Mouse (Mus musculus) induced T-regulatory cell, adult 2 months (primary cell): ENCODE data around the gene Gm19935.

Experiments used
- DNase-seq: peaks from one replicate; pipeline ENCODE4 v3.0.0-alpha.2; 2012; ENCODE audit warnings: low read depth

The Gm19935 gene

DNA sequence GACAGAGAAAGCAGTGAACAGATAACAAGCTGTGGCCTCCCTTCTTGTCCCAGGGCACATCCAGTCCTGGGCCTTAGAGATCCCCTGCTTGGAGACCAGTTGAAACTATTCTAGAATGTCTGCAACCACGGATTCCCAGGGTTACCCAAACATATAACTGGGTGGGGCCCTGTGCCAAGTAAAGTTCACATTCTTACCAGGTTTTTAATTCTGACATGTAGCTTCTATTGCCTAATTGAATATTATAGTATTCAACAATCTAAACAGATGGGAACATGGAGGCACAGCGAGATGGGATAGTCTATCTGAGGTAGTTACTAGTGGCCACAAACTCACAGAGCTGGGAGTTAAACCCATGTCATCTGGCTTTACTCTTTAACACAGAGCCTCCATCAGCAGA lies at the start of gene Gm19935:
Gm19935 (minus strand) TSS at position 101 of the 400 bp plus-strand sequence.
- no peak for DNase-seq

DNA sequence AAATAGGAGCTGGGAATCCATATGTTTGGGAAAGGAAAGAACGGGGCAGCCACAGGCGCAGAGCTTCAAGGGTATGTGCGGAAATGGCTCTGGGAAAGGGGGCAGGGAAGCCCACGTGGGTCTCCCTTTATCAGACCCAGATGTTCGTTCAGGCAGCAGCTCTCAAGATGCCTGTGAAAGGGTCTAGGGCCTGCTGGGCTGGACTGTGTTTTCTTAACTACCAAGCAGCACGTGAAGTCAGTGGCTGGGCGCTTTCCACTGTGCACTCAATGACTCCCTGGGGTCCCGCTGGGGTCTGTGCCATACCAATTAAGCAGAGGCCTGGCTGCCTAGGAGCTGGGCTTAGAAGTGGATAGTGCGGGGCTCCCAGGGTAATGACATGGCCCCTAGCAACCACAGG lies 44.8 kb upstream of the Gm19935 start:
- no peak for DNase-seq

DNA sequence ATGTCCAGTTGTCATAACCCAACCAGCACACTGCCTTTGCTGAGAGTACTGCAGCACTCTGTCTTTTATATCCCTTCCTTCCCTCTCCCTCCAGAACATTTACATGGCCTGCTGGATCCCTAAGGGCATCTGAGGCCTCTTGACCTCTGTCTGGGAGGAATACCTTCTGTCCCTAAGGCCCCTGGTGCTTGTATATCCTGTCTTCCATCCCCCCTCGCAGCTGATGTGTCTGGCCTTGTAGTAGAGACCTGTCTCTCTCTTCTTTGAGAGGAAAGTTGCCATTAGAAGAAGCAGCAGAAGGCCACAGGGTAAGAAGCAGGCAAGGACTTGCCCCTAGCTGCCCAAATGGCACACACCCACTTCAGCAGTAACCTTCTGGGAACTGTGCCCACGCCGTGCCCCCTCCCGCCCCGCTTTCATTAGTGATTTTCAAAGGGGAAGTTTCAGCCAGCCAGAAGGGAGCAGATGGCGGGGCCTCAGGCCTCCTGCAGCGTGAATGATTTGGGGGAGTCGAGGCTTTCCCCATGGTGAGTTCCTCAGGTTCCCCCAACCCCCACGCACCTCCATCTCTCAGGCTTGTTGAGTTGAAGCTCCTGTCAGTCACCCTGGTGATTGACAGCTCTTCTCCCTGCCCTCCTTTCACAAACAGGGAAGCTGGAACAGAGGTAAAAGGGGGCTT lies 44.2 kb upstream of the Gm19935 start:
- no peak for DNase-seq

DNA sequence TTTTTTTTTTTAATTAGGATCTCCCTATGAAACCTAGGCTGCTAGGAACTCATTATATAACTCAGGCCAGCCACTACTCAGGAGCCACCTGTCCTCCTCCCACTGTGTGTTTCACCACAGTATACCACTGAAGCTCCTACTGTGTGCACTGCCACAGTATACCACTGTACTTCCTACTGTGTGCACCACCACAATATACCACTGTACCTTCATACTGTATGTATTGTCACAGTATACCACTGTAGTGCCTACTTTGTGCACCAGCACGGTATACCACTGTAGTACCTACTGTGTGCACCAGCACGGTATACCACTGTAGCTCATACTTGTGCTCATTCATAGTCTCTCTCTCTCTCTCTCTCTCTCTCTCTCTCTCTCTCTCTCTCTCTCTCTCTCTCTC lies 40.9 kb upstream of the Gm19935 start:
- DNase-seq: no peak

DNA sequence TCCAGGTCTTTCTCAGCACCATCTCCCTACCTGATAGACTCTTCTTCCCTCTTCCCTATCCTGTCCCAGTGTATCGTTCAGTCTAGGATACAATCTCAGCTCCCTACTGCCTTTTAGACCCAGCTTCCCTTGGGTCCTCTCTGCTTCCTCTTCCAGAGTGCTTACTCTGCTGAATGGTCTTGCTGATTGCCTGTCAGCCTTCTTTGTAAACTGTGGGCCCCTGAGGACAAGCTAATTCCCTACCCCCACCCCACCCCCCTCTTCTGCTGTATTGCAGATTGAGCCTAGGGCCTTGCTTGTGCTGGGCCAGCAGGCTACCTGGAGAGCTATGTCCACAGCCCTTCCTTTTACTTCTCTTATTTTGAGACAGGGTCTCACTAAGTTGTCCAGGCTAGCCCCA lies 39.8 kb upstream of the Gm19935 start:
- no peak for DNase-seq

DNA sequence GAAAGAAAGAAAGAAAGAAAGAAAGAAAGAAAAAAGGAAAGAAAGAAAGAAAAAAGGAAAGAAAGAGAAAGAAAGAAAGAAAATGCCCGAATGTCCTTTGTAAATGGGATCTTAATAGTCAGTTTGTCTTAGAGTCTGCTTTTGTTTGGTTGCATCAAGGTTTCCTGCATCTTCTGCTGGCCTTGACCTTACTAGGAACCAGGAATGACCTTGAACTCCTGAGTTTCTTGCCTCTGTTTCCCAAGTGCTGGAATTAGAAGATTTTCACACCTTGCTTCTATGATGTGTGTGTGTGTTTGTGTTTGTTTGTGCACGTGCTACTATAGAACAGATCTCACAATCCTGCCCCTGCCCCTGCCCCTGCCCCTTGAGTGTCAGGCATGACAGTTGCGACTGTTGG lies 39.0 kb upstream of the Gm19935 start:
- DNase-seq: no peak

DNA sequence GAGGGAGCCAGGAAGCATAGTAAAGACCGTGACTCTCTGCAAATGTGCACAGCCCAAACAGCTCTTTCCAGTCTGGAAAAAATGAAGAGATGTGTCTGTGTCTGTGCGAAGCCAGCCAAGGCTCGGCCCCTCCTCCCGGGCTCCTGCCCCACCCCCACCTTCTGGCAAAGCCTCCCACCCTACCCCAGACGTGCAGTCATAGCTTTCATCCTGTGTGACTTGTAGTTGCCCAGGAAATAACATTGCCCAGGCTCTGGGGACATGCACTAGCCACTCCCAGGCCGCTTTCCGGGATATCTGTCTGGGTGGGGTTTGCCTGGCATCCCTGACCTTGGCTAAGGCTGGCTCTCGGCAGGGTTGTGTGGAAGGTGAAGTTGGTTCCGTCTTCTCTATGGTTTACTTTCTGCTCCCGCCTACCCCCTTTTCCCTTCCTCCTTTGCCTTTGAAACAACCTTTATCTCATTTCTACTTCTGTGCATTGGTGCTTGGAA lies 37.5 kb upstream of the Gm19935 start:
- no peak for DNase-seq

DNA sequence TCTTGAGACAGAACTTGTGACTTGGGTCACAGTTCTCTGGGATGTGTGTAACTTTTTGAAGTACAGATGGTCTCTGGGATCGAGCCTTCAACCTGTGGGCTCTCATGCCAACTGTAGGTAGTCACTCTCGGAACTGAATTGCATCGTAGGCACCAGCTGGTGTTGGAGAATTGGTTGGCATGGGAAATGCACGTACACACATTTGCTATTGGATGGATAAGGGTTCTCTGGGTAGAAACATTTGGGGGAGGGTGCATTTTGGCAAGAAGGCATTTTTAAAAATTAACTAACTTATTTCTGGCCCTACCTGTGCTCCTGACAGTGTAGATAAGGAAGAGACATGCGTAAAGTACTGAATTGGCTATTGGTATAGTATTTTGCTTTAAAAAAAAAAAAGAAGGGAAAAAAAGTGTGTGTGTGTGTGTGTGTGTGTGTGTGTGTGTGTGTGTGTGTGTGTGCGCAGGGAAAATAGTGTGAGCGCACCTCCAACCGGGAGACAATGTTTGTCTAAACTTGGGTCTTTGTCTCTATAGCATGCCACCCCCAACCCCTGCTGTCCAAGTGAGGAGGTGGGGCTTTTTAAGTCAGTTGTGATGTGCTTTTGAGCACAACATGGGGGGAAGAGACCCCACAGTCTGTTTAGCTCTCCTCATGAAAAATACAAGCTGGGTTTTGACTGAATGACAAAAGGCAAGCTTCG lies 36.9 kb upstream of the Gm19935 start:
- DNase-seq: no peak

DNA sequence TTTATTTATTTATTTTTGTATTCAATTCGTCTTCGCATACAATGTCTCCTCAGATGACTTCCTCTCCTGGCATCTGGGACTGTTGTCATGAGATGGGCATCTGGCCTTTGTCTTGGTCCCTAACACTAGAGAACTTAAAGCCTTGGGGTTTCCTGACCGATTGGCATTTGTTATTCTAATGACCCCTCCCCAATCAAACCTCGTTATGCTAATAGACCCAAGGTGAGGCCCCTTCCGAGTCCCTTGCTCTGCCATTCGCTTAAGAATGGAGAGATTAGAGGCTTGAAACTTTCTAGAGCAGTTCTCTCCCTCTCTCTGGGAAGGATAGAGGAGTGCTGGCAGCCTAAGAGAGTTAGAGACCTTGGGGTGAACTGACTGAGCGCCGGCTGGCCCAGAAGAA lies 34.4 kb upstream of the Gm19935 start:
- DNase-seq: no peak

DNA sequence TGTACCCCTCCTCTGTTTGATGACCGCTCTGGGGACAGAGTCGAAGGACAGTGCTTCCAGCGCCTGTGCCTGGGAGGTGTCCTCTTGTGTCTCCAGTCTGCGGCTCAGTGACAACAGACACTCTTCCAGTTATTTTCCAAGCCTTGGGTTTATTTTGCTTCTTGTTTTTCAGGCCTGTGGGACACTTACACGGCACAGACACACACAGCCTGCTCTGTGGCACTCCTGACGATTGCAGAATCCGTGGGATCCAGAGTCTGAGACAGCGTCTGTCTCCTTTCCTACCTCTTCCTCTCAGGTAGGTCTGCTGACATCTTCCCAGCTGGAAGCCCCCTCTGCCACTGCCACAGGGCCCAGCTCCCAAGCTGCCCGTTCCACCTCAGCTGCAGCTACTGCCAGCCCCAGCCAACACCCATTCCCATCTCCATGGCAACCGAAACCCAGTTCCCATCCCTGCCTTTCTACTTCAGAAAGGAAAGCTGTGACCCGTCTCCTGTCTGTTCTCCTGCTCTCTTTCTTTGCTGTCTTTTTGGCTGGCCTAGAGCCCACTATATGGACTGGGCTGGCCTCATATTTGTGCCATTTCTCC lies 32.4 kb upstream of the Gm19935 start:
- no peak for DNase-seq

DNA sequence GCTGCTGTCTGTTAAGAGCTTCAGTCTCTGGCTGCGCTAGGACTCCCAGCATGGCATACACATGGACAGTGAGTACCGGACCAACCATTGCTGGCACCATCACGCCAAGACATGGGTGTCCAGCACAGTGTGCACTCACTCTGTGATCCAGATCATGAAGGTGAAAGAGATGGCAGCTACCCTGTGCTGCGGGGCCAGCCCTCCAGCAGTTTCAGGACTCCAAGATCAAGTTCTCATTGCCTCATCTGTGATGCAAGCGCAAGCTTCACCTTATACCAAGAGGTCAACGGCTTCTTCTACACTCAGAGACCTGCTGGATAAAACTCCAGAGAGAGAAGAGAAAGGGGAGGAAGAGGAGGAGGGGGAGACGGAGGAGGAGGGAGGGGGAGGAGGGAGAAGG lies 30.8 kb upstream of the Gm19935 start:
- no peak for DNase-seq

DNA sequence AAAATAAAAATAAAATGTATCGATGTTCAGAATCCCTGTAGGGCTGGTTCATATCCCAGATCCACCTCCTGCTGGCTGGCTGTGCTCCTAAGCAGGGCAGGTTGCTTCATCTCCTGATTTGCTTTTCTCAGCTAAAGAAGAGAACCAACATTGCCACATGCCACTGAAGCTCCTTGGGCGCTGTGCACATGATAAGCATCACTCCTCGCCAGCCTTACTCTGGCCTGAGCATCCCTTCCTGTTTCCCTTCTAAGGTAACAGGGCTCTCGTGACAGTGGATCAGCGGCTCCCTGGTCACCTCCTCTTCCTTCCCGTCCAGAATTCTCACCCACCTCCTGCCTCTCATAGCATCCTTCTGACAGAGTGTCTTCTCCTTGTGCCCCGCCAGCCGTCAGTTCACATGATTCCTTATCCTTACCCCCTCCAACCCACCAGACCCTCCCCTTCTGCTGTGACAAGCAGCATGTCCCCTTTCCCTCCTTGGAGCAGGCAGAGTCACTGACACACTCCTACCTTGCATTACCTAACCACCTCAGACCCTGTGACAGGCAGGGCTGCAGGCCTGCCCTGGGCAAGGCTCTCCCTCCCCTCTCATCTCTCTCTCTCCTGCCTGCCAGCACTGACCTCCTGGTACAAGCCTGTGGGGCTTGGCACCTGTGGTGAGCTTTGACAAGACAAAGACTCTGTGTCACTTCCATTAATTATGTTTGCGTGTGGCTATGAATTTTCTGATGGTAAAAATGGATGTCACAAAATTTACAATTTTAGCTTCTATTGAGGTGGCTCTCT lies 27.2 kb upstream of the Gm19935 start:
- DNase-seq: no peak

DNA sequence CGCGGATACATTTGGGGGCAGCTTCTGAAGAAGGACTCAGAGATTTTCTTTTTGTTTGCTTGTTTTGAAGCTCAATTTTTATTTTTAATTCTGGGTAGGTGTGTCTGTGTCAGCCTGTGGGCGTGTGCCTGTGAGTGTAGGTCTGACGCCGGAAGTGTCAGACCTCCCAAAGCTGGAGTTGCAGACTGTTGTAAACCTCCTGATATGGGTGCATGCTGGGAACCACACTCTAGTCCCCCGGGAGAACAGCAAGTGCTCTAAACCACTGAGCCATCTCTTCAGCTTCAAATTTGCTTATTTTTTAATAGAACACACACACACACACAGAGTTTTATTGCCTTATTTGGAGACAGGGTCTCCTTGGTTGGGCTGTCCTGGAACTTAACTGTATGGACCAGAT lies 25.9 kb upstream of the Gm19935 start:
- DNase-seq: no peak

DNA sequence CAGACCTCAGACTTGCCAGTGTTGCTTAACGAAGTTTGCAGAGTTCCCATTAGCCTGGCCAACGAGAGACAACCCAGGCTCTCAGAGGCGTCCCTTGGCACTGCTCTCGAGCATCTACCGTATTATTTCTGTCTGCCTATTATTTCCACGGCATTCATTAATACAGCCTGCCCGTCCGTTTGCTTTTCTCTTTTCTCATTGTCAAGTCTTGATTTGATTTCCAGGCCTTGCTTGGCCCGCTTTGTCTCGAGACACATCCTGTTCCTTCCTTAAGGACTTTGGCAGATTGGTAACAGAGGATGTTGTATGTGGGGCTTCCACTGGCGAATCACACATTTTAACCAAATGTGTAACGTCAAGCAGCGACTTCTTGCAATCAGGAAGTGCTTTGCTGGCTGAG lies 24.1 kb upstream of the Gm19935 start:
- no peak for DNase-seq

DNA sequence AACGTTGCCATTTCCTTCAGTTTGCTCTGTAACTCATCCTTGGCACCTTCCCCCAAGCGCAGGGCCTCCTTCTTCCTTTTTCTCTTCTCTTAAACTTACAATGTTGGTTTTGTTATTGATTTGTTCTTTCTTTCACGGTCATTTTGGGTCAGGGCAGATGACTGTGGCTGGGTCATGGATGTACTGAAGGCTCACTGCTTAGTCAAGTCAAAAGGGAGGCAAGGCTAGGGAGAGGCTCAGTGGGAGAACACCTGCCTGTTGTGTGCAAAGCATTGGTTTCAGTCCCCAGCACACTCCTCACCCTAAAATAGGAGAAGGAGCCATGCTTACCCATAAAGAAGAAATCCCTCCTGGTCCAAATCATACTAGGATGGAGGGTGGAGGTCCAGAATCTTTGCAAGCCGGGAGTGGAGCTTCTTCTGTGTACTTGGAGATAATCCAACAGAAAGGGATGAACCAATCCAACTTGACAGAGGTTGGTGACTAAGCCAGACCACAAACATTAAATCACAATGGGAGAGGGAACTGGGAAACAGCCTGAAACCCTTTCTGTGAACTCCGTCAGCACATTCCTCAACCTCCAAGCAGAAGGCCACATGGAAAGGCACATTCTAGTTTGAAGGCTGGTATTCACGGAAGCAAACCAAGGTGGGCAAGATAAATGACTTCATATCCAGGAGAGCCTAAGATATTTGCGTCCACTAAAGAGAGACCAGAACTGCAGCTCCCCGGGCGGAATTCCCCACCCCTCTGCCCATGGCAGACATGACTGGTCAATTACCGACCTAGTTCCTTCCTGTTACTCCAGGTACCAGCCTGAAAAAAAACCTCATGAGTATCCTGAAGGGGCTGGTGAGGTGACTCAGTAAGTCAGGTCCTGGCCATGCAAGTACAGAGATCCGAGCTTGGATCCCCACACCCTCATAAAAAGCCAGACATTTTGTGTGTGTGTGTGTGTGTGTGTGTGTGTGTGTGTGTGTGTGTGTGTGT lies 22.8 kb upstream of the Gm19935 start:
- DNase-seq: no peak

DNA sequence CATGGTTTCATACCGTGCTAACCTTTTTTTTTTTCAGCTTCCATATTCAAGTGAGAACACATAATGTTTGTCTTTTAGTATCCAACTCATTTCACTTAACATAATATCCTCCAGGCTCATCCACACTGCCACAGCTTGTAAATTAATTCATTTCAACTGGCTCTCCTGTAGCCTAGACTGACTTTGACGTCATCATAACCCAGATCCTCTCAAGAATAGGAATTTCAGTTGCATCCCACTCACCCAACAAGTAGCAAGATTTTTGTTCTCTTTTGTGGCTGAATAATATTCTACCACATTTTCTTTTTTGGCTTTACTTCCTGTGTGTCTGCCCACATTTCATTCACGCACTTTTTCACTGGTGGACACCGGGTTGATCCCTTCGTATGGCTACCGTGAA lies 20.2 kb upstream of the Gm19935 start:
- DNase-seq: no peak

DNA sequence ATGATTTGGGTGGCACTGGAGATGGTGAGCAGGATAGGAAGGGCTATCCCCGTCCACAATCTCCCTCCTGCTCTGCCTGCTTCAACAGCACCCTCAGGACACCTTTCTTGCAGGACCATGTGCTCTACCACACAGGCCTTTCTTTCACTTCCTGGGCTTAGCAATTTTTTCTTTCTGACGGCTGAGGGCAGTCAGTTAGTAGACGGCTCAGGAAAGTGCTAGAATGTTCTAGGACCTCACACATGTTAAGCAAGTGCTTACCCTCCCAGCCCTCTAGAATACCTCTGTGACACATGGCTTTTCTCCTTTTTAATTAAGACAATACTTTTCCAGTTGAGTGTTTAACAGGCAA lies 17.1 kb upstream of the Gm19935 start:
- DNase-seq: no peak

DNA sequence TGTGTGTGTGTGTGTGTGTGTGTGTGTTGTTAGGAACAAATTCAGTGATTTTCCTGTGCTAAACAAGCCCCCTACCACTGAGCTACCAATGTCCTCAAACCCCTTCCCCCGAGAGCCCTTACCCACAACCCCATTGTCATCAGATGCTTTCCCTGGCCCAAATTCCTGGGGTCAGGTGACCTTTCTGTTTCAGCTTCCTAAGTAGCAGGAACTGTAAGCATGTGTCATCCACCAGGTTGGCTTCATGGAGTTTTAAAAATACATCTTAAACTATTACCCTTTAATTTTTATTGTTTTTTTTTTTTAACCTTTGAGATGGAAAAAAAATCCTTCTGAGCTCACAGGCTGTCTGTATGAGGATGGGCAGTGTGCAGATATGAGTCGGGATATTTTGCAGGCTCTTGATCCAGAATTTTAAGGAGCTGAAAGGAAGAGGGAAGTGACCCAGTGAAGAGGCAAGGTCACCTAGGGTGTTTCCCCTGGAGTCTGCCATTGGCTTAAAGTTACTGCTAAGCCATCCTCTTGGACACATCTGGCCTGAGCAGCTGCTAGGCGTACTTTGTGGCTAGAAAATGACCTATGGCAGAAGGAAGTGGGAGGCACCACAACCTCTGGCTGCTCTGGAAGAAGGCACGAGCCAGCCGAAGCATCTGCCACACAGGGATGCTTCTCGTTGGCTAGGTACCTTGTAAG lies 16.6 kb upstream of the Gm19935 start:
- DNase-seq: no peak

DNA sequence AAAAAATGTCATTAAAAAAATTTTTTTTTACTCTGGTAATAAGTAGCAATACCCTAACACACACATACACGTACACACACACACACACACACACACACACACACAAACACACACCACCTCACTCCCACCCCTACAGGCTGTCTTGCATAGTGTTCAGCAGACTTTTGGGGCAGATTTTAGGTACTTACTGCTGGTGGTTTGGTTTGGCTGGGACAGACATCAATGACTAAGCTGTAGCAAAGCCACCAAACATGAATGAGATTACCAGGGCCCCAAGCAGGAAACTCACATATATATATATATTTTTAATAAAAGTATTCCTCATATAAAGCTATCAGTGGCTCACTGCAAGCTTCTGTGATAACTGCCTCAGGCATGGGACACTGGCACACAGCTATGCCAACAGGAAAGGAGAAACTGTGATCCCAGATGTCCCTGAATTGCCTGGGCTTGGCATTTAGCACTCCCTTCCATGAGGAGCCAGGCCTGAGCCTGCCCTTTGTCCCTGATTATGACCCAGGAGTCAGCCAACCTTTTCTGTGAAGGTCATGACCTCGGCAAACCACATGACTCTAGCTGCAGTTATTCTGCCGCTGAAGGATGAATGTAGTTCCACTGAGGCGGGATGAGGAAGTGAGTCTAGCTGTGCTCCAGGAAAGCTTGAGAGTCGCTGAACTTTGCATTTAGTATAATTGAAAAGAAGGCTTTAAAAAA lies 15.5 kb upstream of the Gm19935 start:
- DNase-seq: no peak

DNA sequence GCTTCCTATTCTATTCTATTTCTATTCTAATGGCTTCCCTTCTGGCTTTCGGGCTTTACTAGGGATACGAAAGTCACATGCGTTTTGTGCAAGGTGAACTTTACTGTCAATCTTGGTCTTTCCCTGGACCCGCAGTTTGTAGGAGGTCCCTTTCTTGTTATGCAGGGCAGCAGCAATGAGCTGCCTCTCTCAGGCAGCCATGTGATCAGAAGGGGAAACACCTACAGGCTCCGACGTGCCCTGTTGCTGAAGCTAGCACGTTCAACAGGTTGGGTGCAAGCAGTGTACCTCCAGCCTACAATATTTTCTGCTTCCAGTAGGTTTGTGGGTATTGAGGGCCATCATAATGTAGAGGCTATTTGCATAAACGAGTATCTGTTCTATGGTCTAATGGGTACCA lies 13.8 kb upstream of the Gm19935 start:
- DNase-seq: peak; percentile 55
